Mouse (Mus musculus): ENCODE data around the gene Zfx.

GRCm38 (mm10) chrX:94138256-94138655 lies 14.8 kb upstream of the Zfx start:
- no peak for TF ChIP-seq EP300 (IDR thresholded peaks at IDR 0.05; ENCODE audit: low read depth)
- no peak for TF ChIP-seq CTCF (IDR thresholded peaks at IDR 0.05; ENCODE audit: low read depth)
